Mouse (Mus musculus): ENCODE measurements around the gene Bsn.

DNA sequence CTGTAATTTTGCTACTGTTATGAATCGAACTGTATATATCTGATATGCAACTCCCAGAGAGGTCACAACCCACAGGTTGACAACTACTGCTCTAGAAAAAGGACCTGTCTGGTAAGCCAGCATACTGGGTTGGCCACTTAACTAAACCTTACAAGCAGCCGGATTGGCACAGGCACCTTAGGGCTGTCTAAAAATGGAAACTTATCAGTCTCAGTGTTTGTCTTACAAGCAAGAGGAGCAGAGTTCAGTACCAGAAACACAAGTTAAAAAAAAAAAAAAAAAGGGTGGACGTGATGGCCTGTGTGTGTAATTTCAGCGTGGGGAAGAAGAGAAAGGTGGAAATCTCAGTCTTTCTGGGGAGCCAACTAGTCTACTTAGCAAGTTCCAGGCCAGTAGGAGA is 118.4 kb downstream of the Bsn start:
- TF ChIP-seq CTCF (IDR thresholded peaks at IDR 0.05; ENCODE audit: low read depth) (no peak), EP300 (IDR thresholded peaks at IDR 0.05; ENCODE audit: low read depth) (no peak)

Measured in liver, postnatal 0 days (tissue).